Mouse (Mus musculus): ENCODE measurements around the gene Sord.
"Not testable (repeated sequence)": the region's sequence is repeated elsewhere in the genome, so short reads cannot be mapped to it uniquely, and the experiment has no call there.

The Sord gene

GRCm38 (mm10) chr2:122234611-122235288 is at the start of gene Sord:
Gene Sord (plus strand): TSS chr2:122234749.
- peak; percentile 41 to 73 for DNase-seq (ENCODE audit: low spot score in 2 of 2)

DNA sequence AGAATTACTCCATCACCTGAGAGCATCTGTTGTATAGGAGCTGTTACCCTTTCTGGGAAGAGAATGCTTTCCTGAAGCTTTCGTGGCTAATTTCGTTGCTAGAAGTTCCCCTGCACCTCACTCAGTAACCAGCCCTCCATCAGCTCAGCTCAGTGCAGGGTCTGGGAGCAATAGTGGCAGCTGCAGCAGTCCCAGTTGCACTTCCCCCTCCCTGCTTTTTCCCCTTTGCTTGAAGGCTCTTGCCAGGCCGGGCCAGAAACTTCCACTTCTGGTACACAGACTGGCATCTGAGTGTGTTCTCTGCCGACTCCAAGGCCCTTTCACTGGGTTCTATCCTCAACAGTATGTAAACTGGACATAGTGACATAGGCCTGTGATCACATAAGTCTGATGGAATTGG is 49.5 kb upstream of the Sord start:
- no peak for DNase-seq (ENCODE audit: low spot score in 2 of 2)

GRCm38 (mm10) chr2:122186106-122186505 is 48.4 kb upstream of the Sord start, which contains the start of the genes Patl2 and Terb2:
Gene Patl2 (minus strand): TSS chr2:122186189.
Gene Terb2 (plus strand): TSS chr2:122186272.
- DNase-seq (ENCODE audit: low spot score in 2 of 2) = no peak

DNA sequence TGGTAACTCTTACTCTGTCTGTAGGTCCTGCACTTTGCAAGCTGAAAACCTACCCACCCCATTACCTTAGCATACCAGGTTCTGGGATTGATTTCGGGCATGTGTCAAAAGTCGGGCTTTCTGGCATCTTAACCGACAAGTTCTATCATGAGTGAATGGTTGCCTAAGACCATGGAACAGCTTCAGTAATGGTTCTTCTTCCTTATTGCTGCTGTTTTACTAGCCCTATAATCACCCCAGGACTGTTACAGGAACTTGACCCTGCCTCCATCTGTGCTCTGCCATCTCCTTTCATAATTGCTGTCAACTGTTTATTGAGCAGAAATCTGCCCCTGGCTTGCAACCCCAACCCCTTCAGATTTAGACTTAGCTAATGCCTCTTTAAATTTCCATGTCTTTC is 47.8 kb upstream of the Sord start:
- DNase-seq (ENCODE audit: low spot score in 2 of 2) = no peak

DNA sequence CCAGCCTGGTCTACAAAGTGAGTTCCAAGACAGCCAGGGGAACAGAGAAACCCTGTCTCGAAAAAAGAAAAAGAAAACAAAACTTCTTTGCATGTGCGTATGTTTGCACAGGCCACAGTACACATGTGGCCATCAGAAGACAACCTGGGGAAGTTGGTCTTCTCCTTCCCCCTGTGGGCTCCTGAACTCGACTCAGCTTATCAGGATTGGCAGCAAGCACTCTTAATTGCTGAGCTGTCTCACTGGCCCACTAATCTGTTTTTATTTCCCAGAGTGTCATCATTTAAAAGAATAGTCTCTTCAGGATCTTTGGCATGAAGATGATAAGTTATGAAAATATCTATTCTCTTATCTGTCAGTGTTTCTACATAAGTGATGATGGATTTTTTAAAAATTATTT is 42.7 kb upstream of the Sord start:
- no peak for DNase-seq (ENCODE audit: low spot score in 2 of 2)

DNA sequence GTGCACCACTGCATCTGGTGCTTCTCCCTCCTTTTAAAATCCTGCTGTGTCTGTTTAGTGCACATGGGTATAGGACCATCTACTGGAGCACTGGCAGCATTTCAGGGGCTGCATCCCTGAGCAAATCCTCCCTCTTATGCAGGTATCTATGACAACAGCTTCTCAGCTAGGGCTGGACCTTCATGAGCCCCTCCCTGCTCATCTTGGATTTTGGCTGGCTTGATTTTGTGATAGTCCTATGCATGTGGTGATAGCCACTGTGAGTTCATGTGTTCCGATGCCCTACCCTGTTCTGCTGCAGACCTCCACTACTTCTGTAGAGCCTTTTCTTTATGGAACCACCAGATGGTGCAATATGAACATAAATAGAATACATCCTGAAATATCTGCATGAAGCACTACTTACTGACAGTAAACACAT is 40.0 kb upstream of the Sord start:
- DNase-seq (ENCODE audit: low spot score in 2 of 2) = peak in 1 of 2 experiments; percentile 18

DNA sequence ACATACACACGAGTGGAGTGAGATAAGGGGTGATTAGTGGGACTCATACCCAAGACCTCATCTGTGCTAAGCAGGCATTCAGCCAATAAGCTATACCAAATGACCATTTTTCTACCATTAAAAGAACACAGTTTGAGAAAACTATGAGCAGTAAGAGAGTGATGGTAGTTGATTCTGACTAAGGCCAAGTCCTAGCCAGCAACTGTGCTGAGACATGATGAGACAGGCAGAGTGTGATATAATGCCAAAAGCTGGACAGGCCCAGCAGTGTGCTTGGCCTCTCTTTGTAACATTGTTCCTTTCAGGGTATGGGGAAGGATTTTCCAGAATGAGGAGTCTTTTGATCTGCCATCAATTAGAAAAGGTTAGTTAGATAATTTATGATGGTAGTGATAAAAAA is 33.0 kb upstream of the Sord start:
- no peak for DNase-seq (ENCODE audit: low spot score in 2 of 2)

- DNase-seq (ENCODE audit: low spot score in 2 of 2) = no peak
Observed at GRCm38 (mm10) chr2:122206440-122207107, 28.0 kb upstream of the Sord start.

DNA sequence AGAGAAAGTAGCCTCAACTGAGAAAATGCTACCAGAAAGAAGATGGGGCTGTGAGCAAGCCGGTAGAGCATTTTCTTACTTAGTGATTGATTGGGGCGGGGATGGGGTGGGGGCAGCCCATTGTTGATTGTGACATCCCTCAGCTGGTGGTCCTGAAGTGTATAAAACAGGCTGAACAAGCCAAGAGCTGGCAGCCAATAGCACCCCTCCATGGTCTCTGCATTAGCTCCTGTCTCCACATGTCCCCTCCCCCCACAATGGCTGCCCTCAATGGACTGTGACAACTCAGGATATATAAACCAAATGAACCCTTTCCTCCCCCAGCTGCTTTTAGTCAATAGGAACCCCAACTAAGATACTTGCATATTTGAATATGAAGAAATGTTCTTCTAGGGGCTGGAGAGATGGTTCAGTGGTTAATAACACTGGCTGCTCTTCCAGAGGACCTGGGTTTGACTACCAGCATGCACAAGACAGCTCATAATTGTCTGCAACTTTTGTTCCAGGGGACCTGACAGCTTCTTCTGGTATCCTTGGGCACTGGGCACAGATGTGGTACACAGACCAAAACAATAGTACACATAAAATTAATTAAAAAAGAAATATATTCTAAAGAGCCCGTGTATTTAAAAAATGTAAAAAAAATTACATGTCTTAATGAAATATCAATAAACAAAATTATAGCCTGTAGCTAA is 23.9 kb upstream of the Sord start:
- no peak for DNase-seq (ENCODE audit: low spot score in 2 of 2)

DNA sequence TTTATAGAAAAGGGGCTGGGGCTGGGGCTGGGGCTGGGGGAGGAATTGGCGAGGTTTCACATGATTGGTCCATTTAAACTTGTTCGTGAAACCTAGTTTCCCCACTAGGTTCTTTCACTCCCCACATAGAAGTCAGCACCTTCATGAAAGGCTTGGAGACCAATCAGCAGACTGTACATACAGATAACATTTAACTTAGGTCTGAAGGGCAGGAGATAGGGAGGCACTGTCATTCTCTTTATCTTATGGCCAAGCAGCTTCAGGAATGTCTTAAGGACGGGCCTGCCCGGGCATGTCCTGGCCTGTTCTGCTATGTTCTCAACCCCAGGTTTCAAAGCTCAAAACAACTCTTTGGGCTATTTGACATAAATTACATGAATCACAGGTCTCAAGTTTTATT is 17.5 kb upstream of the Sord start:
- not testable (repeated sequence) for DNase-seq (ENCODE audit: low spot score in 2 of 2)

DNA sequence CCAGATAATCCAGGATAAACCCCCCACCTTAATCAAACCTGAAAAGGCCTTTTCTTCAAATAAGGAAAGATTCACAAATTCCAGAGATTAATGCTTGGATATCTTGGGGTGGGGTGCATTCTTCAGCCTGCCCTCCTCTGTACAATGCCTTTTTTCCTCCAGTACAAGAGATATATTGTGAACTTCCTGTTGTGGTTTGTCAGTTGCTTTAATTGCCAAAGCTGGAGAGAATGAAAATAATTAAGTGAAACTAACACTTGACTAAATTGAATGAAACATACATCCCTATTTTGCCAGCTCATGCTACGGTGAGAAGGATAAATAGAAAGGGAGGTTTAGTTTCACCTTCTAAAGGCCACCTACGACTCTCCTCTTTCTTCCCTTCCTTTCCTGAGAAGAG is 16.3 kb upstream of the Sord start:
- no peak for DNase-seq (ENCODE audit: low spot score in 2 of 2)

GRCm38 (mm10) chr2:122221378-122221777 is 13.2 kb upstream of the Sord start:
- DNase-seq (ENCODE audit: low spot score in 2 of 2) = no peak

DNA sequence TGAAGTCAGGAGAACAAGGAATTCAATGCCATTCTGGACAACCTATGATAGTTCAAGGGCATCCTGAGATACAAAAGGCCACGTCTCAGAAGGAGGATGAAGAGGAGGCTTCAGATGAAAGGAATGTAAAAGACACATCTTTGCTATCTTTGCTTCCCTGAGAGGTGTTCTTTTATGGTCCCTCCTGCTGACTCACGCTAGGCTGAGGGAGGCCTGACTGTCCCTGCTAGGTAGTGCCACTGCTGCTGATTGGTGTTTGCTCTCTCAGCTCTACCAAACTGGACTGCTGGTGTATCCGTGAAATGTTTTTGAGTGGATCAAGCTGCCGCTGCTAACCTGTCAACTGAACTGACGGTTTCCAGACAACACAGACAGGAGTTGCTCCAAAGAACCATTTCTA is 12.8 kb upstream of the Sord start:
- DNase-seq (ENCODE audit: low spot score in 2 of 2) = no peak

DNA sequence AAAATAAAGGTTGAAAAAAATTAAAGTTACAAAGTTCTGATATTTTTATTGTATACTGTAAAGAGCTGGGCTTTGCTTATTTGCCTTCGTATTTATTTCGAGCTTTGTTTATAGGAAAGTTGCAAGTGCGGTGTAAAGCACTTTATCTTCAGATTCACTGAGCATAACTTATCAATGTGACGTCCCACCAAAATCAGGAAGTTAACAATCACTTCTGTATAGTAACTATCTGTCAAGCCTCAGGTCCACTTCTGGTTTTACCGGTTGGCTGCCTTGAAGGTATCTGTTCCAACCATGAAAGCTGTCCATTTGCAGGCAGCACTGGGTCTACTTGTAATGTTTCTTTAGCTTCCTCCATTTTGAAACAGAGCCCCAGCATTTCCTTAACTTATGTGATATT is 12.3 kb upstream of the Sord start:
- DNase-seq (ENCODE audit: low spot score in 2 of 2) = no peak

DNA sequence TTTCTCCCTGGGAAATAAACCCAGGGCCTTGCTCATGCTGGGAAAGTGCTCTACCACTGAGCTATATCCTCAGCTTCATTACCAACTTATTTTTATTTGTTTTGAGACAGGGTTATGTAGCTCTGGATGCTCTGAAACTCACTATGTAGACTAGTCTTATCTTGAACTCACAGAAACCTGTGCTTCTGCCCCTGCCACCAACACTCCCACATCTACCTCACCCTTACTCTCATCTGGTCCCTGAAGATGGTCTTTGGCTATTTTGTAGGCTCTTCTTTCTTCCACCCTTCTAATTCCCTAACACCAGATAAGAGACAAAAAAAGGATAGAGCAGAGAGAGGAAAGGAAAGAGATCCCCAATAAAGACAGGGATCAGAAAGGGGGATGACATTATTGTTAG is 10.9 kb upstream of the Sord start:
- DNase-seq (ENCODE audit: low spot score in 2 of 2) = no peak

DNA sequence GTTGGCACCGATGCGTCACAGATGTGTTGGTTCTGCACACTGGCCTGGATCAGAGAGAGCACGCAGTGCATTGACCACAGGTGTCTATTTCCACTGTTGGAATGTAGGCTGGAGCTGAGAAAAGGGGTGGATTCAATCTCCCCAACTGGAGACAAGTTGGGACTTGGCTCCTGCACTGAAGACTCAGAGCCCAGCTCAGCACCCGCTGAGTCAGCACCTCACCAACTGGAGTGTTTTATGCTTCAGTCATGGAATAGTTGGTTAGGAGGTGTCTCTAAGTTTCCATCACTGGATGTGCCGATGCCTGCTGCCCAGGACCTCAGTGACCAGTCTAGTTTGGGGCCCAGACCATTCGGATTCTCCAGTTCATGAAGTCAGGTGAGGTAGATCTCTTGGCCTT is 4.2 kb upstream of the Sord start:
- no peak for DNase-seq (ENCODE audit: low spot score in 2 of 2)

DNA sequence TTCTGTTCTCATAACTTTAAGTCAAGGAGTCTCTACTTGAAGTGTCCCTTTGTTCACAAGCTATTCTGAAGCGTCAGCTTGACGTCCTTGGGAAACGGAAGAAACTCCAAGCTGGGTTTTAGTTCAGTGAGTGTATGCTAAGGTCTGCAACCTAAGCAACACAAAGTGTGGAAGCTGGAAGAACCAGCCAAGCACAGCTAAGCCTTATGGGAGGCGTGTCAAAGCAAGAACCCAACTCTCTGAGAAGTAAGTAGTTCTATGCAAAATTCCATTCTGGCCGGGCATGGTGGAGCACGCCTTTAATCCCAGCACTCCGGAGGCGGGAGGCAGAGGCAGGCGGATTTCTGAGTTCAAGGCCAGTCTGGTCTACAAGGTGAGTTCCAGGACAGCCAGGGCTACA is 2.9 kb upstream of the Sord start:
- no peak for DNase-seq (ENCODE audit: low spot score in 2 of 2)

DNA sequence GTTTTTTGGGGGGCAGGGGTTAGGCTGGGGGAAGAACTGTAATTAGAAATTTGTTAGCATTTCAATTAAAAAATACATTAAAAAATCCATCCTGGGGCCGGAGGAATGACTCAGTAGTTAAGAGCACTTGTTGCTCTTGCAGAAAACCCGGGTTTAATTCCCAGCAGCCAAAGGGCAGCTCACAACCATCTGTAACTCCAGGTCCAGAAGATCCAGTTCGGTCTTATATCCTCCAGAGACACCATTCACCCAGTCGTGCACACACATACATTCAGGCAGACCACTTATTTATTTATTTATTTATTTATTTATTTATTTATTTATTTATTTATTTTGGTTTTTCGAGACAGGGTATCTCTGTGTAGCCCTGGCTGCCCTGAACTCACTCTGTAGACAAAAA is 1.2 kb upstream of the Sord start:
- no peak for DNase-seq (ENCODE audit: low spot score in 2 of 2)

GRCm38 (mm10) chr2:122233759-122234557 is 591 bp upstream of the Sord start:
- peak; percentile 10 to 13 for DNase-seq (ENCODE audit: low spot score in 2 of 2)

GRCm38 (mm10) chr2:122235425-122235824 is 876 bp downstream of the Sord start:
- DNase-seq (ENCODE audit: low spot score in 2 of 2) = no peak

- DNase-seq (ENCODE audit: low spot score in 2 of 2) = no peak
Observed at GRCm38 (mm10) chr2:122236321-122236720, 1.8 kb downstream of the Sord start.

DNA sequence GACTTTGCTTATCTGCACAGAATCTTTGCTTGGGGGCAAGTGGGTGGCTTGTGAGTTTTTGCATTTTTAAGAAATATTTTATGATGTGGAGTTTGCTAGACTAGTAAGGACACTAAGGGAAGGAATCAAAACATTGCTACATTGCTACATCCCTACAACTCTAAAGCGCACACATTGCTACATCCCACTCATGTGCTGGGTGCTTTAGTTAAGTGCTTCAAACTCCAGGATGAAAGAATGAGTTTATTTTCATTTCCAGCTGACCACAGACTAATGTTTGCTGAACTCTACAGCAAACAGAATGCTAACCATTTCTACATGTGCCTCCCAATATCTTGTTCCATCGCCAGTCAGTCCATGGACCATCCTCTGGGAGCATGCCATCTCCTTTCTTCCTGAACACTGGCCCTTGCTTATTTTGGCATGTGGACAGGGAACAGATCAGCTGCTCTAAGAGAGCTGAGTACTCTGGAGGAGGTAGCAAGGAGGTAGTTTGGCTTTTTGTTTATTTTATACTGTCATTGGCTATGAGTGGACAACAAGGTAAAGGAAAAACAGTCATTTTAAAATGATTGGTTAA is 3.4 kb downstream of the Sord start:
- no peak for DNase-seq (ENCODE audit: low spot score in 2 of 2)

Data from frontal cortex, postnatal 14 days (tissue).